Mouse (Mus musculus) hindbrain, embryonic 12.5 days (tissue): Measurements from ENCODE around the gene Fabp1. TPM values are rescaled to one million over a fixed set of nuclear protein-coding genes. Genes with fewer than 3 reads are reported as not detected.

Source experiments
- ATAC-seq: fragments of 200-750 bp; cut with Nextera tagmentation; 2 replicates; pipeline ENCODE4 v1.8.0; 2017; ENCODE audit warnings: moderate TSS enrichment; ENCODE audit not compliant: low FRiP score
- H3K27ac ChIP-seq: fragments of 300-500 bp; sonication (generic); 2 replicates; pipeline ENCODE4 v1.5.1; 2016; ENCODE audit warnings: mild to moderate bottlenecking
- H3K27me3 ChIP-seq: fragments of 300-500 bp; sonication (generic); 2 replicates; pipeline ENCODE4 v1.6.1; 2016; ENCODE audit warnings: mild to moderate bottlenecking
- H3K36me3 ChIP-seq: fragments of 300-500 bp; sonication (generic); 2 replicates; pipeline ENCODE4 v1.6.1; 2016; ENCODE audit warnings: mild to moderate bottlenecking
- H3K4me1 ChIP-seq: fragments of 300-500 bp; sonication (generic); 2 replicates; pipeline ENCODE4 v1.6.1; 2016
- H3K4me2 ChIP-seq: fragments of 300-500 bp; sonication (generic); replicated peaks from 2 replicates; pipeline ENCODE4 v1.6.1; 2016; ENCODE audit warnings: mild to moderate bottlenecking
- H3K4me3 ChIP-seq: fragments of 300-500 bp; sonication (generic); 2 replicates; pipeline ENCODE4 v1.5.1; 2016; ENCODE audit warnings: mild to moderate bottlenecking
- H3K9ac ChIP-seq: fragments of 300-500 bp; sonication (generic); 2 replicates; pipeline ENCODE4 v1.6.1; 2016; ENCODE audit warnings: mild to moderate bottlenecking, moderate library complexity
- H3K9me3 ChIP-seq: fragments of 300-500 bp; sonication (generic); replicated peaks from 2 replicates; pipeline ENCODE4 v1.6.1; 2016; ENCODE audit warnings: mild to moderate bottlenecking
- WGBS: fragments of 180-500 bp; shearing (Covaris S2); methylation state at CpG from one replicate; pipeline ENCODE4 v1.1.7; 2016; 5-methylcytosine and 5-hydroxymethylcytosine counted together
- polyA plus RNA-seq: library from polyadenylated mRNA; unstranded; fragments of >200 nt; fragmentation: Nextera tagmentation; extraction: Ambion mirVana; gene quantifications from 2 replicates; pipeline ENCODE4 v1.2.1, GENCODE M21; 2016

Gene Fabp1
- not detected in 2 replicates for polyA plus RNA-seq

GRCm38 (mm10) chr6:71199612-71200011 is at the start of gene Fabp1:
Gene Fabp1 (plus strand): TSS chr6:71199827.
- no peak within 1 kb of the TSS for H3K9ac ChIP-seq
- no peak for ATAC-seq
- no peaks in the 10 kb centered on the region for H3K27me3 ChIP-seq
- no peaks in the 10 kb centered on the region for H3K4me1 ChIP-seq
- H3K27ac ChIP-seq = no peak within 1 kb of the TSS
- H3K4me2 ChIP-seq = no peak within 1 kb of the TSS
- no peaks in the 10 kb centered on the region for H3K36me3 ChIP-seq
- WGBS = 87% methylated on average over 4 of the region's 4 CpGs
- H3K9me3 ChIP-seq = no peaks in the 10 kb centered on the region
- H3K4me3 ChIP-seq = no peak within 1 kb of the TSS

GRCm38 (mm10) chr6:71151098-71151497 is 48.5 kb upstream of the Fabp1 start:
- no peak overlapping the region for H3K4me2 ChIP-seq
- 41% methylated on average over 10 of the region's 10 CpGs for WGBS

GRCm38 (mm10) chr6:71153486-71153885 is 46.1 kb upstream of the Fabp1 start:
- no peak for ATAC-seq
- Histone ChIP-seq H3K4me2 (no peak overlapping the region), H3K27me3 (no peaks in the 10 kb centered on the region), H3K9ac (no peak overlapping the region), H3K27ac (no peak overlapping the region), H3K36me3 (no peaks in the 10 kb centered on the region), H3K4me1 (0 out of 2 replicates have a peak, but pooled peaks cover 3% of the 10 kb centered on the region), H3K4me3 (no peak overlapping the region), H3K9me3 (no peaks in the 10 kb centered on the region)
- WGBS = 82% methylated on average over 4 of the region's 4 CpGs

More at GRCm38 (mm10) chr6:71151098-71151497, 48.5 kb upstream of the Fabp1 start:
- Histone ChIP-seq H3K9ac (no peak overlapping the region), H3K27me3 (no peaks in the 10 kb centered on the region), H3K27ac (no peak overlapping the region), H3K36me3 (no peaks in the 10 kb centered on the region), H3K4me3 (no peak overlapping the region), H3K9me3 (no peaks in the 10 kb centered on the region), H3K4me1 (0 out of 2 replicates have a peak, but pooled peaks cover 3% of the 10 kb centered on the region)
- no peak for ATAC-seq

- H3K4me3 ChIP-seq = no peak overlapping the region
- ATAC-seq = no peak
- H3K9me3 ChIP-seq = no peaks in the 10 kb centered on the region
- 81% methylated on average over 6 of the region's 6 CpGs for WGBS
- H3K4me2 ChIP-seq = no peak overlapping the region
- no peak overlapping the region for H3K9ac ChIP-seq
- no peaks in the 10 kb centered on the region for H3K36me3 ChIP-seq
- 0 out of 2 replicates have a peak, but pooled peaks cover 3% of the 10 kb centered on the region for H3K4me1 ChIP-seq
- no peak overlapping the region for H3K27ac ChIP-seq
- no peaks in the 10 kb centered on the region for H3K27me3 ChIP-seq
Observed at GRCm38 (mm10) chr6:71154861-71155260, 44.8 kb upstream of the Fabp1 start.

- Histone ChIP-seq H3K4me3 (no peak overlapping the region), H3K27me3 (no peaks in the 10 kb centered on the region), H3K27ac (no peak overlapping the region), H3K9ac (no peak overlapping the region), H3K4me1 (no peaks in the 10 kb centered on the region), H3K9me3 (no peaks in the 10 kb centered on the region), H3K36me3 (no peaks in the 10 kb centered on the region), H3K4me2 (no peak overlapping the region)
- no peak for ATAC-seq
- 81% methylated on average over 5 of the region's 5 CpGs for WGBS
Observed at GRCm38 (mm10) chr6:71156674-71157326, 42.8 kb upstream of the Fabp1 start.

GRCm38 (mm10) chr6:71161290-71161689 is 38.3 kb upstream of the Fabp1 start:
- H3K27me3 ChIP-seq = no peaks in the 10 kb centered on the region
- no peak overlapping the region for H3K27ac ChIP-seq
- no peaks in the 10 kb centered on the region for H3K36me3 ChIP-seq
- WGBS = 76% methylated on average over 7 of the region's 7 CpGs
- H3K4me3 ChIP-seq = no peak overlapping the region
- H3K4me2 ChIP-seq = no peak overlapping the region
- ATAC-seq = no peak
- H3K9me3 ChIP-seq = no peaks in the 10 kb centered on the region
- no peaks in the 10 kb centered on the region for H3K4me1 ChIP-seq
- H3K9ac ChIP-seq = no peak overlapping the region

- Histone ChIP-seq H3K9me3 (no peaks in the 10 kb centered on the region), H3K27ac (no peak overlapping the region), H3K4me1 (no peaks in the 10 kb centered on the region), H3K27me3 (no peaks in the 10 kb centered on the region), H3K36me3 (no peaks in the 10 kb centered on the region), H3K9ac (no peak overlapping the region), H3K4me2 (no peak overlapping the region), H3K4me3 (no peak overlapping the region)
- 82% methylated on average over 4 of the region's 4 CpGs for WGBS
- ATAC-seq = no peak
Observed at GRCm38 (mm10) chr6:71162269-71162668, 37.4 kb upstream of the Fabp1 start.

- Histone ChIP-seq H3K27me3 (no peaks in the 10 kb centered on the region), H3K4me2 (no peak overlapping the region), H3K36me3 (no peaks in the 10 kb centered on the region), H3K9me3 (no peaks in the 10 kb centered on the region), H3K4me1 (no peaks in the 10 kb centered on the region), H3K27ac (no peak overlapping the region), H3K9ac (no peak overlapping the region), H3K4me3 (no peak overlapping the region)
- ATAC-seq = no peak
- 33% methylated on average over 6 of the region's 6 CpGs for WGBS
Observed at GRCm38 (mm10) chr6:71164394-71164793, 35.2 kb upstream of the Fabp1 start.

GRCm38 (mm10) chr6:71166551-71167169 is 33.0 kb upstream of the Fabp1 start:
- ATAC-seq = no peak
- no peak overlapping the region for H3K9ac ChIP-seq
- no peak overlapping the region for H3K27ac ChIP-seq
- no peaks in the 10 kb centered on the region for H3K9me3 ChIP-seq
- no peak overlapping the region for H3K4me2 ChIP-seq
- H3K36me3 ChIP-seq = no peaks in the 10 kb centered on the region
- no peak overlapping the region for H3K4me3 ChIP-seq
- no peaks in the 10 kb centered on the region for H3K27me3 ChIP-seq
- H3K4me1 ChIP-seq = no peaks in the 10 kb centered on the region
- WGBS = 56% methylated on average over 6 of the region's 6 CpGs

- ATAC-seq = no peak
- H3K36me3 ChIP-seq = no peaks in the 10 kb centered on the region
- no peak overlapping the region for H3K4me2 ChIP-seq
- no peak overlapping the region for H3K4me3 ChIP-seq
- no peak overlapping the region for H3K9ac ChIP-seq
- H3K4me1 ChIP-seq = no peaks in the 10 kb centered on the region
- no peaks in the 10 kb centered on the region for H3K9me3 ChIP-seq
- H3K27me3 ChIP-seq = no peaks in the 10 kb centered on the region
- no peak overlapping the region for H3K27ac ChIP-seq
- 88% methylated on average over 10 of the region's 10 CpGs for WGBS
Observed at GRCm38 (mm10) chr6:71172812-71173580, 26.6 kb upstream of the Fabp1 start.

- H3K4me1 ChIP-seq = no peaks in the 10 kb centered on the region
- ATAC-seq = no peak
- no peak overlapping the region for H3K27ac ChIP-seq
Observed at GRCm38 (mm10) chr6:71180596-71180995, 19.0 kb upstream of the Fabp1 start.

GRCm38 (mm10) chr6:71184941-71185604 is 14.6 kb upstream of the Fabp1 start:
- no peaks in the 10 kb centered on the region for H3K4me1 ChIP-seq
- H3K27me3 ChIP-seq = no peaks in the 10 kb centered on the region
- H3K9ac ChIP-seq = no peak overlapping the region
- no peaks in the 10 kb centered on the region for H3K9me3 ChIP-seq
- no peak for ATAC-seq
- H3K4me2 ChIP-seq = no peak overlapping the region
- no peaks in the 10 kb centered on the region for H3K36me3 ChIP-seq
- no peak overlapping the region for H3K27ac ChIP-seq
- no peak overlapping the region for H3K4me3 ChIP-seq
- WGBS = 83% methylated on average over 7 of the region's 7 CpGs

More at GRCm38 (mm10) chr6:71180596-71180995, 19.0 kb upstream of the Fabp1 start:
- no peak overlapping the region for H3K9ac ChIP-seq
- no peaks in the 10 kb centered on the region for H3K27me3 ChIP-seq
- H3K4me3 ChIP-seq = no peak overlapping the region
- no peak overlapping the region for H3K4me2 ChIP-seq
- WGBS = 85% methylated on average over 1 of the region's 1 CpGs
- H3K9me3 ChIP-seq = no peaks in the 10 kb centered on the region
- no peaks in the 10 kb centered on the region for H3K36me3 ChIP-seq
